Mouse (Mus musculus) heart, adult 2 months (tissue): Measurements from ENCODE around the gene Pdxk.

Experiments
- CTCF ChIP-seq: fragments of 200-600 bp; IDR thresholded peaks from 2 replicates; pipeline ENCODE4 v1.8.1; 2022; ENCODE audit warnings: antibody characterized with exemption, mild to moderate bottlenecking, moderate library complexity
- POLR2A ChIP-seq: fragments of 200-500 bp; IDR thresholded peaks from 2 replicates; pipeline ENCODE4 v1.6.1; 2011; ENCODE audit warnings: mild to moderate bottlenecking, low read depth, low read length, control low read depth; ENCODE audit not compliant: insufficient read depth

GRCm38 (mm10) chr10:78413152-78413520 is 51.6 kb downstream of the Pdxk start:
- TF ChIP-seq CTCF (no peak), POLR2A (no peak)
